Mouse (Mus musculus) intestine, postnatal 0 days (tissue): ENCODE measurements at regions not wholly inside any gene's neighbourhood (a gene's known extent, or its start where the extent isn't known, plus 50 kb on each side); places are given as distances from the start of the nearest gene placed in this dataset.
"Not testable (repeated sequence)": the region's sequence is repeated elsewhere in the genome, so short reads cannot be mapped to it uniquely, and the experiment has no call there.

Source experiments
- ATAC-seq: fragments of 200-750 bp; cut with Nextera tagmentation; 2 replicates; pipeline ENCODE4 v1.8.0; 2017; ENCODE audit warnings: mild to moderate bottlenecking, moderate TSS enrichment, moderate library complexity
- H3K27ac ChIP-seq: fragments of 300-500 bp; sonication (generic); 2 replicates; pipeline ENCODE4 v1.5.1; 2014; ENCODE audit warnings: mild to moderate bottlenecking, low read depth, low read length, moderate library complexity
- H3K27me3 ChIP-seq: fragments of 300-500 bp; sonication (generic); replicated peaks from 2 replicates; pipeline ENCODE4 v1.6.1; 2014; ENCODE audit warnings: low read length, mixed read lengths; ENCODE audit not compliant: control insufficient read depth, insufficient read depth
- H3K36me3 ChIP-seq: fragments of 300-500 bp; sonication (generic); 2 replicates; pipeline ENCODE4 v1.6.1; 2014; ENCODE audit warnings: mild to moderate bottlenecking, moderate library complexity; ENCODE audit not compliant: control insufficient read depth, insufficient read depth
- H3K4me1 ChIP-seq: fragments of 300-500 bp; sonication (generic); replicated peaks from 2 replicates; pipeline ENCODE4 v1.6.1; 2014; ENCODE audit warnings: antibody characterized with exemption, low read length, mixed read lengths; ENCODE audit not compliant: control insufficient read depth, insufficient read depth
- H3K4me2 ChIP-seq: fragments of 300-500 bp; sonication (generic); replicated peaks from 2 replicates; pipeline ENCODE4 v1.6.1; 2014; ENCODE audit warnings: low read depth, mild to moderate bottlenecking, moderate library complexity
- H3K4me3 ChIP-seq: fragments of 300-500 bp; sonication (generic); 2 replicates; pipeline ENCODE4 v1.5.1; 2014; ENCODE audit warnings: low read depth, low read length
- H3K9ac ChIP-seq: fragments of 300-500 bp; sonication (generic); 2 replicates; pipeline ENCODE4 v1.6.1; 2014; ENCODE audit warnings: mild to moderate bottlenecking, low read depth, low read length
- H3K9me3 ChIP-seq: fragments of 300-500 bp; sonication (generic); 2 replicates; pipeline ENCODE4 v1.6.1; 2016; ENCODE audit warnings: mixed run types; ENCODE audit not compliant: control insufficient read depth
- CTCF ChIP-seq: sonication (generic); IDR thresholded peaks from 2 replicates; pipeline ENCODE4 v1.5.1; 2016; ENCODE audit warnings: low read depth, mild to moderate bottlenecking, control low read depth, antibody characterized with exemption, moderate library complexity
- WGBS: fragments of 180-500 bp; shearing (Covaris S2); extraction: QIAGEN DNeasy Blood & Tissue Kit; methylation state at CpG from one replicate; pipeline ENCODE4 v1.1.7; 2014; 5-methylcytosine and 5-hydroxymethylcytosine counted together

GRCm38 (mm10) chr1:181273540-181274204 is 61.9 kb upstream of the Wdr26 start:
- Histone ChIP-seq H3K9ac (no peak overlapping the region), H3K4me2 (no peak overlapping the region), H3K27ac (no peak overlapping the region), H3K4me3 (no peak overlapping the region), H3K36me3 (no peaks in the 10 kb centered on the region), H3K9me3 (no peaks in the 10 kb centered on the region), H3K4me1 (no peaks in the 10 kb centered on the region; the same call in 1 of the 2 replicates), H3K27me3 (no peaks in the 10 kb centered on the region)
- TF ChIP-seq CTCF: no peak
- ATAC-seq: peak; percentile 45; the same call in 1 of the 2 replicates
- 13% methylated on average over 10 of the region's 10 CpGs for WGBS

DNA sequence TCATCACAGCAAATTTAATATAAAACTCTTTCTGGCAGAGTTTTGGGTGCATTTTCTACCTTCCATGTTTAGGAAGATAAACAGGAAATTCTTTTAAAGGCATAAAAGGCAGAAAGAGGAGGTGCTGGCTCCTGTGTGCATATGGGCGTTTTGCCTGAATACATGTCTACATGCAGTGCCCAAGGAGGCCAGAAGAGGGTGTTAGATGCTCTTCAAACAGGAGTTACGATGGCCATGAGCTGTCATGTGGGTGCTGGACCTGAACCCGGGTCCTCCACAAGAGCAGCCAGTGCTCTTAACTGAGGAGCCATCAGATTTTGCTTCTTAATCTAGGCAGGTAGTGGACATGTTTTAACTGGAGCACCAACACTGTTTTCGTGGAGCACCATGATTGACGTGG is 69.0 kb upstream of the Wdr26 start:
- 85% methylated on average over 5 of the region's 5 CpGs for WGBS
- H3K36me3 ChIP-seq: no peaks in the 10 kb centered on the region
- ATAC-seq: no peak

DNA sequence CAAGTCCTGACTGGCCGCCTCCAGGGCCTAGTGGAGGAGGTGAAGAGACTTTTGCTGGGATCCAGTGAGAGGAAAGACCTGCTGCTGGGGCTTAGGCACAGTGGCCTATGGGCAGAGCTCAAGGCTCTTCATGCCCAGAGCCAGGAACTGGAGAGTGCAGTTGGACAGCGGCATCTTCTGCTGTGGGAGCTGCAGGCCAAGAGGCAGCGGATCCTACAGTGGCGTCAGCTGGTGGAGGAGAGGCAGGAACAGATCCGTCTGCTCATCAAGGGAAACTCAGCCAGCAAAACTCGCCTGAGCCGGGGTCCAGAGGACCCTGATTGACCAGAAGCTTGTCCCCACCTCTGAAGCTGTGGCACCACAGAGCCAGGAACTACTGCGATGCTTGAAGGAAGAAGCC is 69.4 kb upstream of the Cnih3 start:
- 87% methylated on average over 8 of the region's 8 CpGs for WGBS
- not testable (repeated sequence) for H3K4me2 ChIP-seq, H3K27me3 ChIP-seq, H3K4me3 ChIP-seq, H3K9ac ChIP-seq, H3K27ac ChIP-seq, ATAC-seq, H3K9me3 ChIP-seq, H3K4me1 ChIP-seq, H3K36me3 ChIP-seq

More for the DNA sequence above, 69.0 kb upstream of the Wdr26 start:
- peak; percentile 32 for TF ChIP-seq CTCF
- no peak overlapping the region for H3K27ac ChIP-seq
- no peak overlapping the region for H3K4me2 ChIP-seq
- 0 out of 2 replicates have a peak, but pooled peaks cover under 1% of the 10 kb centered on the region for H3K4me1 ChIP-seq
- H3K27me3 ChIP-seq: no peaks in the 10 kb centered on the region
- no peak overlapping the region for H3K9ac ChIP-seq
- no peak overlapping the region for H3K4me3 ChIP-seq
- H3K9me3 ChIP-seq: no peaks in the 10 kb centered on the region

- not testable (repeated sequence) for ATAC-seq, H3K4me1 ChIP-seq, H3K4me2 ChIP-seq, H3K4me3 ChIP-seq, H3K27me3 ChIP-seq, H3K36me3 ChIP-seq, H3K9me3 ChIP-seq, H3K9ac ChIP-seq, H3K27ac ChIP-seq
- 87% methylated on average over 8 of the region's 8 CpGs for WGBS
These were observed 68.9 kb upstream of the Cnih3 start for GRCm38 (mm10) chr1:181283539-181283938.

GRCm38 (mm10) chr1:181284301-181285197 is 67.9 kb upstream of the Cnih3 start:
- TF ChIP-seq CTCF: peak; percentile 43
- WGBS: 80% methylated on average over 10 of the region's 10 CpGs
- Histone ChIP-seq H3K4me1 (0 out of 2 replicates have a peak, but pooled peaks cover 5% of the 10 kb centered on the region), H3K9ac (no peak overlapping the region), H3K27ac (peak overlapping the region; percentile 78; the same call in 1 of the 2 replicates), H3K4me2 (no peak overlapping the region), H3K36me3 (no peaks in the 10 kb centered on the region), H3K9me3 (no peaks in the 10 kb centered on the region), H3K27me3 (no peaks in the 10 kb centered on the region), H3K4me3 (no peak overlapping the region)
- ATAC-seq: no peak

DNA sequence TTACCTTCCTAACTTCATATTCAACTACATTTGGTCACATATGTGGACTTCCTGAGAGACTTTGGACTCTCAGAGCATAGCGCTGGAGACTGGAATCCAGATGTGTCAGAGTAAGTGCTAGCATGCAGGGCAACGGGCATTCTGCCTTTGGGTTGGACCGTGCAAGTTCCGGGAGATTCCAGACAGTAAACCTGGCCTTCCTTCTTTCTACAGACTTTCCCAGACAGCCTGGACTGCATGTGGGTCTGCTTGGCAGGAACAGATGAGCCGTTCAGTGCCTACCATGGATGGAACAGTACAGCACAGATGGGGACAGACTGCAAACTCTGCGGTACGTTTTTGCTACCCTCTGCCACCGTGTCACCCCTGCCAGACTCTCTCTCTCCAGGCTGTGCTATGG is 66.8 kb upstream of the Cnih3 start:
- Histone ChIP-seq H3K4me3 (no peak overlapping the region), H3K27ac (peak overlapping the region; percentile 78), H3K4me1 (0 out of 2 replicates have a peak, but pooled peaks cover 6% of the 10 kb centered on the region), H3K4me2 (peak overlapping the region; percentile 43), H3K36me3 (no peaks in the 10 kb centered on the region), H3K27me3 (no peaks in the 10 kb centered on the region), H3K9me3 (no peaks in the 10 kb centered on the region), H3K9ac (no peak overlapping the region)
- no peak for TF ChIP-seq CTCF
- WGBS: 49% methylated on average over 8 of the region's 8 CpGs
- peak; percentile 77 for ATAC-seq
